Mouse (Mus musculus) thymus, postnatal 14 days (tissue): ENCODE results near the gene Col9a1.
A peak's percentile ranks its signal among the peaks of the same experiment; 100 is the strongest.

ENCODE experiments used
- DNase-seq: peaks from one replicate; pipeline ENCODE4 v3.0.0; 2021

The Col9a1 gene

DNA sequence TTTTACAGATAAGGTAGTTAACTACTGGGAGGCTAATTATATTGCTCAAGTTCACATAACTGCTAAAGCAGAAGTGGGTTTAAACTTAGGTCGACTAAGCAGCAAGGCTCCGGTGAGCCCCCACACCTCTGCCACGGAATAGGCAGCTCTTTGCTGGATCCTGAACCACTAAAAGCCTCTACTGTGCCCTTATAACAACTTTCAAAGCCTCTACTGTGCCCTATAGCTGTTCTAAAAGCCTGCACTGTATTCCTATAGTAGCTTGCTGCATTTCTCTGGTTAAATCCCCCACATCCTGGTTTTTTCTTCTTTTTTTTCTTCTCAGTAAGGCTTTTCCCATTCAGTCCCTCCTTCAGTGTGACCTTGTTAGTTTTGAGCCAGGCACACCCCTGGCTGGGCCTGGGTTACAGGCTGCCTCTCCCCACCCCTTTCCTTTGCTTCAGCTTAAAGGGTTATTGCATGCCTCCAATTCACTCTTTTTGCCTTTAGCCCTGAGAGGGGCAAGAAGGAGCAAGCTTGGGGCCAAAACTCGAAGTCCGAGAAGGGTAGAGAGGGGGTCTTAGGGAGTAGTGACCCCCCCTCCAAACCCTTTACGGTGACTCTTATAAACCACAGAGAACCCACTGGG, at the start of gene Col9a1:
Col9a1 (plus strand) TSS at position 387 of the 628 bp plus-strand sequence.
- DNase-seq, result no peak

DNA sequence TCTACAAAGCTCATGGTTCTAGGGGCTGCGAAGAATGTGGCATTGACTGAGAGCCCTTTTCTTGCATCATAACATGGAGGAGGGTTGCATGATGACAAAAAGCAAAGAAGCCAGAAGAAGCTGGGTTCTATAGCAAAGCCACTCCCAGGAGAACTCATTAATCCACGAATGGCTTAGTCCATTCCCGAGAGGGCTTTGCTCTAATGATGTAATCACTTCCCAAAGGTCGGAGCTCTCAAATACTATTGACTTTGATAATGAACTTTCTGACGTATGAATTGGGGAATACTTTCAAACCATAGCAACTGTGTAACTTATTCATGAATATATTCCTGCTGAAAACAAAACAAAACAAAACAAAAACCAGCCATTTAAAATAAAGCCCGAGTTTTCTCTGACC, 49.5 kb upstream of the Col9a1 start:
- no peak for DNase-seq

DNA sequence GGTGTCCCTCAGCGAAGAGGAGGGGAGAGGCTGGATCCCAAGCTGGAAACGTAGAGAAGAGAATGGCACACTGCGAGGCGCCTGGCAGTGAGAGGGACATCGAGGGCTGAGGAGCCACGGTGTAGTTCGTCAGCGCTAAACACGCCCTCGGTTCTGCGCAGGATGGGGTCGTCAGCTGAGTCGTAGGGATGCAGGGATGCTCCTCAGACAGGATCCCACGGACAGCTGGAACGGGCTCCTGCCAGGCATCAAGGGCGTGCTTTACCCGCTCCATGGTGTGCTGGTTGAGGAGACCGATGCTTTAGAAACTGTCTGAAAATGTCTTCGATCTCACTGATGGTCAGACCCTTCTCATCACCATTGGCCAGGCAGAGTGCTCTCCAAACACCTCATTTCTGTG, 43.6 kb upstream of the Col9a1 start:
- DNase-seq, result no peak

DNA sequence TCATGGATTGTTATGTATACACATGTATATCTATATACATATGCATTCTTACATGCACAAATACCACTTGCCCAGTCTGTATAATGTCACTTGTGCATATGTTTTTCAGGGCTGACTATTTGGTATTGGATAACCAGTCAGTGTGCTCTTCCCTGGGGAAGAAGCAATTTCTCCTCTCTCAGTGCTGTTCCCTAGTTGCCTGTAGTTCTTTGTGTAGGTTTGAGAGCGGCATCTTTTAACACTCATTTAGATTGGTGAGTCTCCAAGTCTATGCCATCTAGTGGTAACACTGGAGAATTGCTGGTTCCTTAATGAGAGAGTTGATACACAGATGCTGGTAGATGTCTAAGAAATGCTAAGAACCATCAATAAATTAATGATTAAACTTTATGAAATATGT, 42.6 kb upstream of the Col9a1 start:
- DNase-seq, result no peak

DNA sequence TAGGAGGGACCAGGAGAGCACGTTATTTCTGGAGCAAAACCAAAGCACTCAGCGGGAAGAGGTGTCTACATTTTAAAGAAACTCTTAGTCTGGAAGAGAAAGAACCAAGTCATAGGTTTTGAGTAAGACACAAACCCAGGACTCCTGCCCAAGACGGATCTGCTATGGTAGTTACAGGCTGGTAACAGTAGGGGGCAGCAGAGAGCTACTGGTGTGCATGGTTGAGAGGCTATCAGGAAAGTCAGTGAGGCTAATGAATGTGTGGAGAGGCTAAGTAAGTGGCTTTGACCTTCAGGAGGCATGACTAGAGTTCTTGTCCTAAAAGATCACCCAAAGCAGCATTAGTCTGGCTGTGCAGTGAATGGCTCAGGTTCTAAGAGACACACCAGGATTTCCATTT, 40.3 kb upstream of the Col9a1 start:
- DNase-seq, result peak; percentile 31

DNA sequence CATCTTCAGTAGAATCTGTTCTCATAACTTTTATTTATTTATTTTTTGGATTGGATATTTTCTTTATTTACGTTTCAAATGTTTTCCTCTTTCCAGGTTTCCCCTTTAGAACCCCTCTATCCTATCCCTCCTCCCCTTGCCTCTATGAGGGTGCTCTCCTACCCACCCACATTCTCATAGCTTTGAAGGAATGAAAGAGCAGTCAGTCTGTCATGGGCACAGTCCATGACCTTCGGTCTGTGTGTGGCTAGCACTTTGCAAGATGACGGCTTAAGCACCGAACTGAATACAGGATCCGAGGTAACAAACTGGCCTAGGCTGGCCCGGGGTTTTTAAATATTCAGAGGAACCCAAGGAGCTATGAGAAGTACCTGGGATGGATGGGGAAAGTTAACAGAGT, 36.9 kb upstream of the Col9a1 start:
- DNase-seq, result no peak

DNA sequence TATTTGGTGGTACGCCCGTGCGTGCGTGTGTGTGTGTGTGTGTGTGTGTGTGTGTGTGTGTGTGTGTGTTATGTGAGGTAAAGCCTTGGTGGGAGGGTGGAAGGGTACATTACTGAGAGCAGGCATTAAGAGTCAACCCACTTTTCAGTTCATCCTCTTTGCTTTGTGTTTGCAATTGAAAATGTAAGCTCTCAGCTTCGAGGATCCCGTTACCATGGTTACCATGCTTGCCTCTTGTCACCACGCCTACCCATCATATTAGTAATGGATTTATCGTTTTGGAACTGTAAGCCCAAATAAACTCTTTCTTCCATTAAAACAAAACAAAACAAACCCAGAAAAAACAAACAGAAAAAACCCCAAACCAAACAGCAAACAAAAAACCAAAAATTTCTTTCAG, 33.9 kb upstream of the Col9a1 start:
- no peak for DNase-seq

DNA sequence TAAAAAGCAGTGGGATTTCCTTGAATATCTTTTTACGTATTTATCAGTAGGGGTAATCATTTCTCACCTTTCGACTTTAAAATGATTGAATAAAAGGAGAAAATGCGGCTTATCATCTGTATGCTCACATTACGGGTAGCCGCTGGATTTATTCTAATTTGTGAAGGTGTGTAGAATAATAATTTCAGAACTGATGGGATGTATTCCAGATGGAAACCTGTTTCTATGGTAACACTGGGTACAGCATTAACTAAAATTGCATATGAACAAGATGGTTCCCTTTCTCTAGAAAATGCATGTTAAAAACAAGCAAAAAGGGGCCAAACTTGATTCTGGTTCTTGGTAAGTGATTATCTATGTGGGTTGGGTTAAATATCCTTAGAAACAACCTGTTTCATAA, 19.7 kb upstream of the Col9a1 start:
- DNase-seq, result no peak

DNA sequence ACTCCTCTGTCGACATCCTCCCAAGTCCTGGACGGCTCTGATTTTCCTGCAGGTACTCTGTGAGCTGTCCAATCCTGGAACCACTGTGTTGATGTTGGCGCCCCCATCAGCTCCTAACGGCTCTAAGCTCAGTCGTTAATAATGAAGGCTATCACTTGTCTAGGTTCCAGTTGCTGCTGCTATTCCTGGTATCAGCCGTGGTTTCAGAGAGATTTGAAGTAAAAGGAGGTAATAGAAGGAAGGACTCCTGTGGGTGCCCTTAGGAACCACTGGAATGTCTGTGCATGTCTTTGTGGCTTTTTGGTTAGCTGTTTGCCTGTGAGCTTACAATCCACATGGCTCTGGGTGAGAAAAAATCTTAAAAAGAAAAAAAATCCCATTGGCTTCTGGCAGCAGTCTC, 8.0 kb upstream of the Col9a1 start:
- DNase-seq, result no peak

DNA sequence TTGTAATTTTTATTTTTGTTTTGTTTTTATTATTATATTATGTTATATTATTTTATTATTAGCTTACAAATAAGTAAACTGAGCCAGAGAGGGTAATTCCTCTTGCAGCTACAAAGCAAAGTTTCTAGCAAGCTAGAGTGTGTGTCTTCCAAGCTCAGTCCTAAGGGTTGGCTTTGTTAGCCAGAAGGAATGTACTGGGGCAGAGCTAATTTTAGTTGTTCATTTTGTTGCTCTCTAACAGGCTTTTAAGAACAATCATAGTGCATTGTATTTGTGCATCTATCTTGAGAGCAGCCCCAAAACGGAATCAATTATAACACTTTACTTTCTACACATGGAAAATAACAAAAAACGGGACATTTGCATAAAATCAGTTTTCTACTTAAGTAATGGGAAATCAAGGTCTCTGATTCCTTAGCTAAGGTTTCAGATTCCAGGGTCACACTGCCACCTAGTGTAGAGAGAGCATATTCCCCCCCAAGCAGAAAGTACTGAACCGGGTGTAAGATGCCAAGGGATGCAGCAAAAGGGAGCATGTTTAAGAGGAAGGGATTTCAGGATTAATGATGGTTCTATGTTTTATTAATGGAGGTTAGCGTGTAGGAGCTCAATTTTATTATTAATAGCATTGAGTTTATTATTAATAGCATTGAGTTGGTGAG, 6.1 kb upstream of the Col9a1 start:
- peak; percentile 7 for DNase-seq

DNA sequence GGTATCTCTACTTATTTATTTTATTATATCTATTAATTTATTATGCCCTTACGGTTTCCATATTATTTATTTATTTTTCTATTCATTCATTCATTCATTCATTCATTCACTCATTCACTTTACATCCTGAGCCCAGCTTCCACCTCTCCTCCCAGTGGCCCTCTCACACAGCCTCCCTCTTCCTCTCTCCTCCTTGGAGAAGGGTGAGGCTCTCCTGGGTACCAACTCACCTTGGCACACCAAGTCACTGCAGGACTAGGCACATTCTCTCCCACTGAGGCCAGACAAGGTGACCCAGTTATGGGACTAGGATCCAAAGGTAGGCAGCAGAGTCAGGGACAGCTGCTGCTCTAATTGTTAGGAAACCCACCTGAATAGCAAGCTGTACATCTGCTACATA, 5.5 kb upstream of the Col9a1 start:
- no peak for DNase-seq

DNA sequence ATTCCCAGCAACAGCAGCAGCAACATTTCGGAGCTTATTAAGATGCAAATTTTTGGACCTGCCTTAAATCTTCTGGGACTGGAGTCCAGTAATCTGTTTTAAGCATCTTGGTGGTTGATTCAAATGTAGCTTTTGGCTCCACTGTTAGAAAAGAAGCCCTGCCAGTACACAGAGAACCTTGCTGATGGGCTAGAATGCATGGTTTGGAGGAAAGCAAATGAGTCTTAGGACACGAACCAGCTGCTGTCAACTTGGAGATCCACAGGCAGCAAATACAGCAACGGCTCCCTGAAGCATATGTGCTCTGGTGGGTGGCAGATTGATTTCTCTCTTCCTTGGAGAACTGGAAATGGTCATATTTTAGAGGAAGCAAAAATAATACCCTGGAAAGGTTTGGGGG, 4.8 kb upstream of the Col9a1 start:
- DNase-seq, result no peak

DNA sequence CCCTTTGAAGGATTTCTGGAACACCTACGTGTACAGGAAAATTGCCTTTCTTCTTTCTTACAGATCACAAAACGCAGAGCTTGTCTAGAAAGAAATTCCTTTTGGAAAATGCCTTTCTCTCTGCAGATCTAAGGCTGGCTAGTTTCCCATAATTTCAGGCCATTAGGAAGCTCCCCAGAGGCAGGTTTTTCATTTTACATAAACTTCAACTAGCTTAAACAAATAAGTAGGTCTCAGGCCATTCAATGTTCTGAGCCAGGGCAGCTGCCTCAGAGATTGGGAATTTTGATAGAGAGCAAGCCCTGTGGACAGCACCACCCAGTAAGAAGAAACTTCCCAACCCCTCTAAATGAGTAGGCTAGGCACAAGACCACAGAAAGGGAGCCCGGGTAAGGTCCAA, 1.6 kb upstream of the Col9a1 start:
- DNase-seq, result no peak

DNA sequence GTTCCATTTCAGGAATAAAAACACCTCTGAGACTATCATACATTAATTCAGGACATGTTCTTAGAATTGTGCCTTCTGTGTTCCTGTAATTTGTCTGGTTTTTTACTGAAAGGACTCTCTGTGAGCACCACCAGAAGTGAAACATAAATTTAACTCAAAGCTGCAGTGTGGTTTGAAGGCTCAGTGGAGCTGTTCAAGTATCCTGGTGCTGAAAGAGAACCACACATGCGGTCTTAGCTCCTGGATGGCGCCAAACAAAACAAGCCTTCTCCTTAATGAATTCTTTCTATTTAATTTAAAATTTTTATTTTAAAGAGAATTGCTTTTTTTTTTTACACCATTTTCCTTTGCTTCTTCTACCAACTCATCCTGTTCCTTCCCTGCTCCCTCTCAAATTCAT, 2.4 kb downstream of the Col9a1 start:
- DNase-seq, result no peak

DNA sequence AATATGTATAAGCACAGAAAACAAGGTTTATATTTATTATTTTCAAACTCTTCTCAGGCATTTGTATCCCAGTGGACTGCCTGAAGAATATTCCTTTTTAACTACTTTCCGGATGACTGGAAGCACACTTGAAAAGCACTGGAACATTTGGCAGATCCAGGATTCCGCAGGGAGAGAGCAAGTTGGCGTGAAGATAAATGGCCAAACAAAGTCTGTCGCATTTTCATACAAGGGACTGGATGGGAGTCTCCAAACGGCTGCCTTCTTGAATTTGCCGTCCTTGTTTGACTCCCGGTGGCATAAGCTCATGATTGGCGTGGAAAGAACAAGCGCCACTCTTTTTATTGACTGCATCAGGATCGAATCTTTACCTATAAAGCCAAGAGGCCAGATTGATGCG, 7.6 kb downstream of the Col9a1 start:
- no peak for DNase-seq

DNA sequence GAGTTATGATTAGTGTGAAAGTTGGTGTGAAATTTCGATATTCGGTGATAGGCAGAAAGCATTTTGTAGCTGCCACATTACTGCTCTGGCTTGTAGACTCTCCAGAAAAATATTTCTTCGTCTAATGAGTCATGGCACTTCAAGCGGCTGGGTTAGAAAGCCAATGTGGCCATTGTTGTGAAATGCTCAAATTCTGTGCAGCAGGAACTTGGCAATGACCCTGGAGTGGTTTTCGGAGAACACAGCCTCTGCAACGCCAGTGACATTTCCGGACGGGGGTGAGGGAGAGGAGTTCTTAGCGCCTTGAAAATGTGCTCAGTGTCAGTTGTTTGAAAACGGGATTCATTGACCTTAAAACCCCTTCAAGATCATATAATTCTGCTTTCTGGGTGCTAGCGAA, 9.6 kb downstream of the Col9a1 start:
- no peak for DNase-seq

DNA sequence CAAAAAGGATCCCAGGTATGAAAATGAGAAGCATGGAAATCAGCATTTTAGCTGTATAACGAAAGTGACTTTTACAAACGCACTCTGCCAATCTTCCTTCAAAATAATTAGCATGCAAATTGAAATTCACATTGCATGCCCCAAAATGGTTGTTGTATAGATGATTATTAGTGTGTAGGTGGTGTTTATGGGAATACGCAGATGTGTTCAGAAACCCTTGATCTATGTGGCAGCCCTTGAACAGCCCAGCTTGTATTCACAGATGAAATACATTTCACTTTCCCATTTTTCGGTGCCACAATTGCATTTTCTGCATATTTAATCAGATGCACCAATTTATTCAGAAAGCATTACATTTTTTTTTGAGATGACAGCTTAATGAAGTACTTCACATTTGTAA, 14.3 kb downstream of the Col9a1 start:
- no peak for DNase-seq

DNA sequence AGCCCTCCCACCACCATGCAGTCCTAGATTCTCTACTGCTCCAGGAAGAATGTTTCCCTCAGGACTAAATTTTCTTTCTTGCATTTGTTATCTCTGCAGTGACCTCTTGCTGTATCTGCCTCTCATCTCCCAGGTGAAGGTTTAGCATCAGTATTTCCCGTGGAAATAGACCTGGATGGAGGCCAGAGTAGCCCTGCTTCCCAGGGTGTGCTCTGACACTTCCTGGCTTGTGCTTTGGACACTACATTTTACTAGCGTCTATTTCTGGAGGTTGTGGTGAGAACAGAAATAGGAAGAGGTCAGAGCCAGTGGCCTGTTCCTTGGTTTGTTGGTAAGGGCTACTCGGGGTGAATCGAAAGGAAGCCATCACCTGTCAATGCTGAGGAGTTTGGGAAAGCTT, 16.7 kb downstream of the Col9a1 start:
- DNase-seq, result no peak

DNA sequence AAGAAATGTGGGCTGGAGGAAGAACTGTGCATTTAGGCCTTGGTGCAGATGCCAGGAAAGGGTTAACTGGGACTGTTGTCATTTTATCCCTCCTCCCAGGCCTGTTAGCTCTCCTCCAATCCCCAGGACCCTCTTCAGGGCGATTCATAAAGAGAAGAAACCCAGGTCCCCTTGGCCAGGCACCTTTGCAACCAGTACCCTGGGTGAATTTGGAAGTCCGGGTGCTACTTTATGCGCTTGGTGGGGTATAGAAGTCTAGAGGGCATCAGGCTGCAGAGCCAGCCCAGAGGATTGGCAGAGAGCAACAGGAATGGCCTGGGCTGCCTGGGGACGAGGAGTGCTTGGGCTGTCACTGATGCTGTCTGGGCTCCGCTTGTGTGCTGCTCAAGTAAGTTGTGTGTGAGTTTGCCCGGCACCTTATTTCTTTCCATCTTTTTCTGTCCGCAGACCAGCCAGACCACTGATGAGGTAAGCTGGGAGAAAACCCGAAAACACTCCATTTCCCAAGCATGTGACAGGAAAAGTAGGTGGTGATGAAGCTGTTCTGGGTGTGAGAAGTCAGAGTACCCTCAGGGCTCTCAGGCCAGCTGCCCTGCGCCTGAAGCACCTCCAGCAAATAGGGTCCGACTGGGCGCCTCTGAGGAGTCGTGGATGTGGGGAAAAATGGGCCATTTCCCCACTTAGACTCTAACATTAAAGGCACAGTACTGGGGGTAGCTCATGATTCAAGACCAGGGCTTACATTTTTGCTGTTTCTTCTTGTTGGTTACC, 17.8 kb downstream of the Col9a1 start:
- no peak for DNase-seq

DNA sequence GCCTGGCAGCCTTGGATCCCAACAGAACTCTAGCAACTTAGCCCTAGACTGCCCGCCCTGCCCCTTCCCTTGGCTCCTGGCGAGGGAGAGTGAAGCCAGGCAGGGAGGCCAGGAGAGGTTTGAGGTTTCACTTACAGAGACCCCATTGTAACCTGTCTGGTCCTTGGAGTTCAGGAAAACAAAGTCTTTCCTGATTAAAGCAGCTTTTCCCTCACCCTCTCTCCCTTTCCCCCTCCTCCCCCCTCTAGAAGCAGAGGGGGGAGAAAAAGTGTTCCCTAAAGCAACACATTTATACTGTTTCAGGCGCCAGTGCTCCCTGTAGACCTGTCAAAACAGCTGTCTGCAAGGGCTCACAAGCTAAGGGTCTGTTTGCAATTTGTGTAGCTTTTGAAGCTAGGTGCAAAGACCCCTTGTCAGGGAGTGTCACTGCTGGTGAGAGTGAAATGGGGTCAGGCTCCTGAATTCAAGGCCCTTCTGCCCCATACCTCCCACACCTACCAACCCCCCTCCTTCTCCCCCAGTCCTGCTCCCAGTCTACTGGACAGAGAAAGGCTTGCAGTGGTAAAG, 18.6 kb downstream of the Col9a1 start:
- no peak for DNase-seq

DNA sequence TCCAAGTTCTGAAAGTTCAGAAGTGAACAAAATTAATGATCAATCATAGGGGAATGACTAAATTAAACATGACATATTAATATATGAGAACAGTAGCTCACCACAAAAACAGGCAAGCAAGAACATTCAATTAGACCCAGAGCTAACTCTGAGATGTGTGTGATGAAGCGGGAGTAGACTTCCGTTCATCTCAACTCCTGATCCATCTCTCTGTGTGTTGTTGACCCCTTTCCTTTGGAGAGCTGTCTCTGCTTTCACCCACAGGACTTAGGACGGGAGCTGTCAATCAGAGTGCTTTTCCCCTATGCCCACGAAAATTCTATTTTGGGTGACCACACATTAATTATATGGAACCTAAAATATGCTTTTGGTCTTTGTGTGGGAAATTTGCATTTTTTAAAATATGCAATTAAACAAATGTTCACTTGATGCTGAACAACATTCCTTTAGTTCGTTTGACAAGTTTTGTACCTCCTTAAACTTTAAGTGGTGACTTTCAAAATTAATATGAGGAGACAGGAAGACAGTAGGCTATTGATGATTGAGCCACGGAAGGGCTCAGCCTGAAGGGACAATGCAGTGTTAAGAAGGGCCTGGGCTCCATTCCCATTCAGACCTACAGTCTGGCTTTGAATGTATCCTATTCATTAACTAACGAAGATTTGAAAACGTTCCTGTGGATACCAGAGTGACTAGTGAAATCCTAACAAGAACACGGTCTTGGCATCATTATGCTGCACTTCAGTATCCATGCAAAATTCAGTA, 34.4 kb downstream of the Col9a1 start:
- DNase-seq, result no peak

DNA sequence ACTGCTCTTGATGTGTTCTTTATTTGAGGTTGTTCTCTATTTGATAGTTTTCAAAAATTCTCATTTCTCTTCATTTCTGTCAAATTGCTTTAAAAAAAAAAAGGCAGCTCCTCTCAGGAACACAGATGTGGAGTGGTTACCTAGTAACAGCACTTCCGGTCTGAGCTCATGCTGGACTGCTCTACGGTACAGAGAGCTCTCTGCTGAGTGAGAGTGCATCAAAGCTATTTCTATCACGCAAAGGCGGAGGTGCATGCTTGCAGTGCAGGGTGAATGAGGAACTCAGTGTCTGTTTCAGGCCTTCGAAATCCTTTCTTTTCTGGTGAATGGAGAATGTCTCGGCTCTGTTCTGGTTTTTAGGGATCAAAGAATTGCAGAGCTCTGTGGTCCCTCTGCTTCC, 41.6 kb downstream of the Col9a1 start:
- DNase-seq, result no peak

DNA sequence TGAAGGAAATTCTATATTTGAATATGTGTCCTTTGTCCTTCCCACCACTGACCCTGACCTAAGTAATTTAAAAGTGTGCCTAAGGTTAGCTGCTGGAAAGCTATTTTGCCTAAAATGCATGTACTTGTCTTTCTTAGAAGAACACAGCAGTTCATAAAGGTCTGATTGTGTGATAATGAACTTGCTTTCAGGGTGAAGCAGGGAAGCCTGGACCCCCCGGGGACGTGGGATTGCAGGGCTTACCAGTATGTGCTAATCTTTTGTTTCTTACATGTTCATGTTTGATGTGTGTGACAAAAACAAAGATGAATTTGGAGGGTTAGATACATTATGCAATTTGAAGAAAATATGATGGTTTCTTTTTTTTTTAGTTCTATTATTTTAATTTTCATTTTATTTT, 44.8 kb downstream of the Col9a1 start:
- DNase-seq, result no peak
